Mouse (Mus musculus) left cerebral cortex, postnatal 10 days (tissue): ENCODE results near the gene Aplp1. TPM values are rescaled to one million over a fixed set of nuclear protein-coding genes. Genes with fewer than 3 reads are reported as not detected.

ENCODE experiments used
- DNase-seq, 2 experiments: peaks; one replicate each; pipeline ENCODE4 v3.0.0; 2021 to 2022; ENCODE audit warnings: low spot score in 2 of 2, mixed read lengths in 1 of 2; ENCODE audit errors: extremely low spot score in 1 of 2
- intact Hi-C: fragments of 180-260 bp; cut with DNase I; formaldehyde crosslinking; loops from one replicate; pipeline ENCODE4 v1.15.1; 2025
- total RNA-seq, 2 experiments: library from RNA; stranded (reverse); gene quantifications; 2 replicates each; pipeline ENCODE4 v1.2.3; 2021

Aplp1 gene
- total RNA-seq, 2 experiments from 2014 or later = 937 to 959 TPM

GRCm38 (mm10) chr7:30420673-30421072 is 24.7 kb downstream of the Aplp1 start:
- intact Hi-C loops = no loop called here
- DNase-seq = no peak

GRCm38 (mm10) chr7:30419561-30420499 is 25.5 kb downstream of the Aplp1 start, which contains the start of gene Hcst:
Gene Hcst, minus strand, starts transcription at chr7:30419854.
- DNase-seq = no peak
- intact Hi-C loops = no loop called here

GRCm38 (mm10) chr7:30417856-30418255 is 27.5 kb downstream of the Aplp1 start:
- DNase-seq = no peak
- intact Hi-C loops = no loop called here

DNA sequence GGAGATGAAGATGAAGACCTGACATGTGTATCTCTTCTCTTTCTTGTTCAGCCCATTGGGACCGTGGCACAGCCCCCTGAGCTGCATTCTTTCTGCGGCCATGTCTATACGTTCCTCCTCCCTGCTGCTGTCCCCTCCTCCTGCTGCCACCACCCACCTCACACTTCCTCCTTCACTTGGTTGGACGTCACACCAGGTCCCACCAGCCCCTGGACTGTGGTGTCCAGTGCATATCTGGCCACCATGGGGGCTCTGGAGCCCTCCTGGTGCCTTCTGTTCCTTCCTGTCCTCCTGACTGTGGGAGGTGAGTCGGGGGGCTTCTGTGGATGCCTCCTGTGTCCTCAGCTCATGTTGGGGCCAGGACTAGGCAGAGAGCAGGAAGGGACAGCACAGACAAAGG is 31.7 kb downstream of the Aplp1 start, which contains the start of gene Tyrobp:
Gene Tyrobp (plus strand): TSS at position 165 of the 400 bp plus-strand sequence.
- DNase-seq = no peak
- intact Hi-C loops = no loop called here

- intact Hi-C loops = no loop called here
- no peak for DNase-seq
Measured at GRCm38 (mm10) chr7:30412735-30413147, 32.6 kb downstream of the Aplp1 start.

DNA sequence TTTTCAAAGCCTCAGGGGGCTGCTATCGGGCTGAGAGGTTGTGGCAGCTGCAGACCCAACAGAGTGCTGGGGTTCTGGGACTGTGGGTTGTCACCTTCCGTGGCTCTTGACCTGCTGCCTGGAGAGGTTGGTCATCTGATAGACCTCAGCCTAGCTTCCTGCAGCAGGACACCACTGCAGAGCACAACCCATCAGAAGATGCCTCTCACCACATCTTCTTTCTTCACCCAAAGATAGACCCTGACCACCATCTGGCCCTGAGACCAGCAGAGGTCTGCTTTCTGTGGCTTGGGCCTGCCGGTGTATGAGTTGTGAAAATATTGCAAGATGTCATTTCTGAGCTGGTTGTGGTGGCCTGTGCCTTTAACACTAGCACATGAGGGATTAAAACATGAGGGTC is 34.3 kb downstream of the Aplp1 start:
- intact Hi-C loops = no loop called here

DNA sequence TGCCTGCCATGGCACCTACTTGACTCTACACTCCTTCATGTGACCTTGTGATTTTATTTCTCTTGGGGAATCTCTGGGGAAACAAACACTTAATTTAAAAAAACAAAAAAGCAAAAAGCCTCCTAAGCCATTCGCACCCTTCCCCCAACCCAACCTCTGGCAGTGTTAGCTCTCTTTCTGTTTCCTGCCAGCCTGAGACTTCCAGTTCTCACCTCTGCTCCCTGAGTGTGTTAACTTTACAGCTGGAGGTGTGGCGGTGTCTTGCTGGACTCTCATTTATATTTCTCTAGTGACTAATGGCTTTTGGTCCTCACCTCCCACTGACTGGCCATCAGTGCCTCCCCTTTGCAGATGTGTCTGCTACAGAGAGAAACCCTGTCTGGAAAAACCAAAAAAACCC is 35.5 kb downstream of the Aplp1 start:
- no peak for DNase-seq
- intact Hi-C loops = no loop called here

More for the DNA sequence above, 34.3 kb downstream of the Aplp1 start:
- no peak for DNase-seq

GRCm38 (mm10) chr7:30408639-30409038 is 36.7 kb downstream of the Aplp1 start:
- intact Hi-C loops = no loop called here
- no peak for DNase-seq

DNA sequence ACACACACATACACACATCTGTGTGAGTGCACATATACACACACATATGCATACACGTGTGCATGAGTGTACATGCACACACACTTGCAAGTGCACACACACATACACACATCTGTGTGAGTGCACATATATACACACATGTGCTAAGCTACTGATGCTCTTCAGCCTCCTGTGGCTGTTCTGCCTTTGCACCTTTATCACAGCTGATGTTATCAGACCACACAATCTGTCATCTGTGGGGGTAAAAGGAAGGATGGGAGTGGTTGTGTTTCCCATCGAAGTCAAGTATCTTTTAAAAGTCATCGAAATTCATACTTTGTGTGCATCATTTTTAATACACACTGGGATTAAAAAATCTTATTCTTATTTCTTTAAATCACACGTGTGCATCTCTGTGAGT is 43.0 kb downstream of the Aplp1 start:
- no peak for DNase-seq
- intact Hi-C loops = no loop called here

- no peak for DNase-seq
- intact Hi-C loops = no loop called here
Measured at GRCm38 (mm10) chr7:30399671-30400070, 45.7 kb downstream of the Aplp1 start.

DNA sequence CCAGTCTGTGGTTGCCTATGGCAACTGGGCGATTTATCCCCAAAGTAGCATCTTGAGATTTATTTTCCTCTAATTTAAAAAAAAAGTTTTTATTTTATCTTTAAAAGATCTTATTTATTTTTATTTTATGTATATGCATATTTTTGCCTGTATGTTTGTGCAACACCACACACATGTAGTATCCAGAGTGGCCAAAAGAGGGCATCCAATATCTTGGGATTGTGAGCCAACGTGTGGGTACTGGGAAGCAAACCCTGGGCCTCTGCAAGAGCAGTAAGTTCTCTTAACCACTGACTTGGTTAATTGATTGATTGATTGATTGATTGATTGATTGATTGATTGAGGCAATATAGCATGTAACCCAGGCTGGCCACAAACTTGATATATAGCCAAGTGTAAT is 50.5 kb downstream of the Aplp1 start:
- no peak for DNase-seq
- intact Hi-C loops = no loop called here

DNA sequence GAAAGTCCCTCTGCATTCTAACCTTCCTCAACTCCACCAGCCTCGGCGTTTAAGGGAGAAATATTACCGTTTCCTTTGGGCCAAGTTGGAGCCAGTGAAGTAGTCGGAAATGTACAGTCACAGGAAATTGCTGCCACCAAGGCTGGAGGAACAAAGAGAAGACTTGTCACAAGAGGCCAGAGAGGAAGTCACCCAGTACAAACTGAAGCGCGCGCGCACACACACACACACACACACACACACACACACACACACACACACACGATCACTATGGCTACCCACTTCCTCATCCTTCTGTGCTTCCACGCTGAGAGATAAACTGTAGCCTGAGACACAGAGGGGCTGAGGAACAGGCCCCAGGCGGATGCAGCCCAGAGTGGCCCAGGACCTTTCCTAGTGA is 51.0 kb downstream of the Aplp1 start:
- intact Hi-C loops = no loop called here

DNA sequence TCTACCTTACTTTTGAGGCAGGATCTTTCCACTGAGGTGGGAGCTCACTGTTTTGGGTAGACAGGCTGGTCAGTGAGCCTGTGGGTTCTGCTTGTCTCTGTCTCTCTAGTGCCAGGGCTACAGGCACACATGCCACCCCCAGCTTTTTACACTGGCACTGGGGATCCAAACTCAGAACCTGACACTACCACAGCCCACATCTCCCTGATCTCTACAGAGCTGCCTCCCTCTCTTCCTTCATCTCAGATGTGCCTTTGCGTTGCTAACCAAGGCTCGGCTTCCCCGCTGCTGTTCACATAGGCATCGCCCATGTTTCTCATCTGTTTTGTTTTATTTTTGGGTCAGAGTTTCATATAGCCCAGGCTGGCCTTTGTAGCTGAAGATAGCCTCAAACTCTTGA is 51.7 kb downstream of the Aplp1 start:
- no peak for DNase-seq
- intact Hi-C loops = no loop called here

More for the DNA sequence above, 51.0 kb downstream of the Aplp1 start:
- peak; percentile 29 to 40 for DNase-seq

DNA sequence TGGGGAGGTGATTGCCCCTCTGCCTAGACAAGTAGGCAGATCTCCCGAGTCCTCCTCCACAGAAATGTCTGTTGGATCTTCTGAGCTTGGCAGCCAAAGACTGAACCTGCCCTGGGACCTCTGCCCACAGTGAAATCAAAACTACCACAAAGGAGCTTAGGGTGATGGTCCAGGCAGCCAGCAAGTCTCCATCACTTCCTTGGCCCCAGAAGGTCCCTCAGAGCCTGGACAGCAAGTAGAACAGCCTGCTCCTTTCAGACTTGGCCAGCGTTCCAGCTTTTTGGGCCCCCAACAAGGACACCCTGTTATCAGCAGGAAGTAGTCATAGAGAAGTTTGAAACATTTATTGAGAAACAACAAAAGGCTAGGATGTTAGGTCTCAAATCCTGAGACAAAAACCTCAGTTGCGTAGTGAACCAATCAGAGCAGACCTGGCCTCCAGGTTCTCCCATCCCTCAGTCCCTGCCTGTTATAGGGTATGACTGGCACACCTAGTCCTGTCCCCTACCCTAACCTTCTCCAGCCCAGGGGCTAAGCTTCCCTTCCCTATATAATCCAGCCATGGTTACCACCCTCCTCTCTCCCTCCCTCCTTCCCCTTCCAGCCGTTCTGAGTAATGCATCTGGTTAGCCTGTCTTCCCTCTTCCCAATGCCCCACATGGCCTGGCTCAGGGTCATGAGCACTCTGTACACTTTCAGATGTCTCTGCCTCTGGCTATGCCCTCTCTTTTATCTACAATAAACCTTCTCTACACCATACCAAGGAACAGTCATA is 52.4 kb downstream of the Aplp1 start:
- intact Hi-C loops = no loop called here

More for the DNA sequence above, 52.4 kb downstream of the Aplp1 start:
- DNase-seq = no peak

Other genes starting within 250 kb of the Aplp1 start
- gene Capns1, start 246.7 kb downstream of the Aplp1 start, total RNA-seq = 100 to 1,000 TPM; 204 TPM
- 10 to 100 TPM; 72.1 to 73.3 TPM for gene Polr2i, start 213.6 kb downstream of the Aplp1 start, total RNA-seq
- gene Tbcb, start 213.3 kb downstream of the Aplp1 start, total RNA-seq = 100 to 1,000 TPM; 176 to 206 TPM
- gene Ovol3, start 209.8 kb downstream of the Aplp1 start, total RNA-seq = not detected
- gene Thap8, start 165.4 kb downstream of the Aplp1 start, total RNA-seq = under 1 TPM in 1 of 2 experiments, not detected in 1; 0.51 TPM
- 1 to 10 TPM; 2.5 to 3.5 TPM for gene Wdr62, start 165.1 kb downstream of the Aplp1 start, total RNA-seq
- 100 to 1,000 TPM; 495 to 497 TPM for gene Clip3, start 153.8 kb downstream of the Aplp1 start, total RNA-seq
- 10 to 100 TPM; 45.9 to 47.5 TPM for gene Alkbh6, start 136.8 kb downstream of the Aplp1 start, total RNA-seq
- 1 to 10 TPM; 5.4 to 7.5 TPM for gene Syne4, start 130.7 kb downstream of the Aplp1 start, total RNA-seq
- under 1 TPM; 0.45 to 0.67 TPM for gene E130208F15Rik, start 123.8 kb downstream of the Aplp1 start, total RNA-seq
- gene Sdhaf1, start 121.6 kb downstream of the Aplp1 start, total RNA-seq = 1 to 10 TPM; 7.8 to 8.2 TPM
- 10 to 100 TPM; 48.1 to 48.2 TPM for gene Lrfn3, start 82.8 kb downstream of the Aplp1 start, total RNA-seq
- 10 to 100 TPM; 20.8 to 20.9 TPM for gene Tyrobp, start 31.8 kb downstream of the Aplp1 start, total RNA-seq
- 1 to 10 TPM in 1 of 2 experiments, not detected in 1; 1.1 TPM for gene Hcst, start 25.7 kb downstream of the Aplp1 start, total RNA-seq
- gene Nfkbid, start 23.8 kb downstream of the Aplp1 start, total RNA-seq = 1 to 10 TPM; 2.7 to 3.6 TPM
- gene Kirrel2, start 12.2 kb upstream of the Aplp1 start, total RNA-seq = 1 to 10 TPM; 1.2 to 4.9 TPM
- under 1 TPM; 0.26 to 0.32 TPM for gene Nphs1, start 12.8 kb upstream of the Aplp1 start, total RNA-seq
- under 1 TPM in 1 of 2 experiments, not detected in 1; 0.67 TPM for gene Prodh2, start 48.1 kb upstream of the Aplp1 start, total RNA-seq
- gene Arhgap33, start 89.5 kb upstream of the Aplp1 start, total RNA-seq = 100 to 1,000 TPM; 259 to 264 TPM
- 1 to 10 TPM; 6.4 to 7.3 TPM for gene Hspb6, start 106.6 kb upstream of the Aplp1 start, total RNA-seq
- gene Proser3, start 106.8 kb upstream of the Aplp1 start, total RNA-seq = 1 to 10 TPM; 2.9 to 3.4 TPM
- gene Lin37, start 114.3 kb upstream of the Aplp1 start, total RNA-seq = 10 to 100 TPM; 24.3 to 26.4 TPM
- gene U2af1l4, start 117.8 kb upstream of the Aplp1 start, total RNA-seq = 10 to 100 TPM; 50.1 to 56.1 TPM
- gene Gm49396, start 117.8 kb upstream of the Aplp1 start, total RNA-seq = 1 to 10 TPM; 4.2 TPM
- gene Psenen, start 118.1 kb upstream of the Aplp1 start, total RNA-seq = 10 to 100 TPM; 79.1 to 82.8 TPM
- gene Igflr1, start 119.9 kb upstream of the Aplp1 start, total RNA-seq = 1 to 10 TPM; 1.5 to 1.8 TPM
- gene Kmt2b, start 143.2 kb upstream of the Aplp1 start, total RNA-seq = 10 to 100 TPM; 54.1 to 56.9 TPM
- not detected for gene Zbtb32, start 153.4 kb upstream of the Aplp1 start, total RNA-seq
- under 1 TPM in 1 of 2 experiments, not detected in 1; 0.32 TPM for gene Upk1a, start 167.3 kb upstream of the Aplp1 start, total RNA-seq
- gene Cox6b1, start 180.6 kb upstream of the Aplp1 start, total RNA-seq = 100 to 1,000 TPM; 736 to 789 TPM
- gene Etv2, start 190.3 kb upstream of the Aplp1 start, total RNA-seq = not detected
- 10 to 100 TPM; 68.0 to 72.2 TPM for gene Rbm42, start 204.8 kb upstream of the Aplp1 start, total RNA-seq
- gene Haus5, start 219.5 kb upstream of the Aplp1 start, total RNA-seq = 1 to 10 TPM; 7.1 to 7.3 TPM
- gene Pmis2, start 226.1 kb upstream of the Aplp1 start, total RNA-seq = not detected